Mouse (Mus musculus): Measurements from ENCODE around the gene Glipr2.
A peak's percentile ranks its signal among the peaks of the same experiment; 100 is the strongest.

Gene Glipr2

GRCm38 (mm10) chr4:43970393-43971330 is 13.5 kb downstream of the Glipr2 start:
- no peak for DNase-seq (ENCODE audit: low spot score)

- no peak for DNase-seq (ENCODE audit: low spot score)
Measured at GRCm38 (mm10) chr4:43971541-43972136, 14.4 kb downstream of the Glipr2 start.

- DNase-seq (ENCODE audit: low spot score) = peak; percentile 64
Measured at GRCm38 (mm10) chr4:43972137-43972591, 15.0 kb downstream of the Glipr2 start.

- peak; percentile 23 for DNase-seq (ENCODE audit: low spot score)
Measured at GRCm38 (mm10) chr4:43973526-43973981, 16.4 kb downstream of the Glipr2 start.

DNA sequence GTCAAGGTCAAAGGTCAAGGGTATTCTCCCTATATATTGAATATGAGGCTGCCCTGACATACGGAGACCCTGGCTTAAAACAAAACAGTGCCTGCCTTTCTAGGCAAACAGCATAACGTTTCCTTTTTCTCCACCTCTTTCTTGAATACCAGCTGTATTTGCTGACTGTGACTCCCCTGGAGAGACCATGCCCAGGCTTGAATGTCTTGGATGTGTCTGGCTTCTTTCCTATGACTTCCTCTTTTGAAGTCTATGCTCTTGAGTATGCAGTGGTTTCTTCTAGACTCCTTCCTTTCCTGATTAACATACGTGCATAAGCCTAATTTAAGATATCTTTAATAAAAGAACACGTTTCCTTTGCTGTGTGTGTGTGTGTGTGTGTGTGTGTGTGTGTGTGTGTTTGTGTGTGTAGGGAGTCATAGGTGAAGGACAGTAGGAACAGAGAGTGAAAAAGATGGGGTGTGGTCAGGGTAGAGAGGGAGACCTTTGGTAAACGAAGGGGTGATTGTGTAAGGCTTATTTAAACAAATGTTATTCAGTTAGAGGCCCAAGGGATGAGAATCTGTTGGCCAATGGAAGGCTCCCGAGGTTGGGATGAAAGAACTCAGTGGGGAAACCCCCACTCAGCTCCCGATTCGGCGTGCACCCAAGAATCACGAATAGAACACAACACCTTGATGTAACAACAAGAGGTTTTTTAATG is 17.9 kb downstream of the Glipr2 start:
- no peak for DNase-seq (ENCODE audit: low spot score)

DNA sequence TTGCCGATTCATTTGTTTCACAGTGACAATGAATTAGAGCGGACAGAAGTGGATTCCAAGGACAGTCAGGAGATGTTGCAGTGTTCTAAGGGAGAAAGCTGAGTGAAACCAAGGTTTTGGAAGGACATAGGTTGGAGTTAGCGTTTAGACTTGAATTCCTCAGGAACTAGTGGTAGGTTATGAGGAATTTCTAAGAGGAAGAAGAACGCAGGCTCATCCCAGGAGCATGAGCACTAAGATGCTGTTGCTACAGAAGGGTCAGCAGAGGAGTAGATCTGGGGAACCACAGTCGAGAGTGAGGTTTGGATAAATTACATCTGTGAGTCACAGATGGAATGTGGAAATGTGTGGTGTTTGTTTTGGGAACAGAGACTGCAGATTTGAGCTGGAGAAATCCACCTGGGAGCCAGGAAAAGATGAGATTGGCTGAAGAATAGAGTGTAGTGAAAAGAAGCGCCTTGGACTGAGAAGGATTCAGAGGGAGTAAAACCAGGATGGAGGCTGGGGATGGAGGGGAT is 19.1 kb downstream of the Glipr2 start:
- DNase-seq (ENCODE audit: low spot score) = no peak

- DNase-seq (ENCODE audit: low spot score) = peak; percentile 22
Measured at GRCm38 (mm10) chr4:43978521-43979443, 21.6 kb downstream of the Glipr2 start.

DNA sequence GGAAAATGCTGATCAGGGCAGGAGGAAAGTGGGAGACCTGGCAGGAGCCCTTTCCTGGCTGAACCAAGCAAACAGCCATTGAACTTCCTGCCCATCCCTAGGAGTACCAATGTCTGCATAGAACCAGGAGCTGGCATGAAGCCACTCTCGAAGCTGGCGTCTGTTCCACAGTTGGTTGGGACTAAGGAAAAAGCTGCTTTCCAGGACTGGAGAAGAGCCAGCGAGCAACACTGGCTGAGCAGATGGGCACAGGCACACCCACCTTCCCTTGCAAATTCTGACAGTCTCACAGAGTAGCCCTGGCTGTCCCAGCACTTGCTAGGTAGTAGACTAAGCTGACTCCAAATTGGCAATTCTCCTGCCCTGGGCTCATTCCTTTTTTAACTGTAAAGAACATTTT is 22.5 kb downstream of the Glipr2 start:
- no peak for DNase-seq (ENCODE audit: low spot score)

DNA sequence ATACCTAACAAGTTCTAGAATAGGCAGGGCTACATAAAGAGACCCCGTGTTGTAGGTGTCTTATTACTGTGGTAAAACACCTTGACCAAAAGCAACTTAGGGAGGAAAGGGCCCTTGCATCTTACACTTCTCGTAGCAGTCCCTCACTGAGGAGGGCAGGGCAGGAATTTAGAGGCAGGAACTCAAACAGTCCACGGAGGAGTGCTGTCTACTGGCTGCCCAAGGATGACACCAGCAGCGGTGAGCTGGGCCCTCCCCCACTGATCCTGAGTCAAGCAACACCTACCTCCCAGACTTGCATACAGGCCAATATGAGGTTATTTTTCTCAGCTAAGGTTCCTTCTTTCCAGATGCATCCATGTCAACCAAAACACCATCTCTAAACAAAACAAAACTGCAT is 23.0 kb downstream of the Glipr2 start:
- no peak for DNase-seq (ENCODE audit: low spot score)

DNA sequence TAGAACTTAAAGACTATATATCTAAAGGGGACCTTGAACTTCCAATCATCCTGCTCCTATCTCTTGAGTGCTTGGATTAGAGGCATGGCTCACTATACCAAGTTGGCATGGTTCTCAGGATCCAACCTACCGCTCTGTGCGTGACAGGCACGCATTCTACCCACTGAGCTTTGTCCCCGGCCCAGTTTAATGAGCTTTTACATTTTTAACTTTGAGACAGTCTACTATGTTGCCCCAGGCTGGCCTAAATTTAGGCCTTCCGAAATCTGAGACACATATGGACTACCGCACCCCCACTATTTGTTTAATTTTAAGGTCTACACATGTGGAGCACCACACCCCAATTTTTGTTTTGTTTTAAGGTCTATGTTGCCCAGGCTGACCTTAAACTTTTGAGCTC is 23.6 kb downstream of the Glipr2 start:
- no peak for DNase-seq (ENCODE audit: low spot score)

- no peak for DNase-seq (ENCODE audit: low spot score)
Measured at GRCm38 (mm10) chr4:43981251-43981650, 24.1 kb downstream of the Glipr2 start.

DNA sequence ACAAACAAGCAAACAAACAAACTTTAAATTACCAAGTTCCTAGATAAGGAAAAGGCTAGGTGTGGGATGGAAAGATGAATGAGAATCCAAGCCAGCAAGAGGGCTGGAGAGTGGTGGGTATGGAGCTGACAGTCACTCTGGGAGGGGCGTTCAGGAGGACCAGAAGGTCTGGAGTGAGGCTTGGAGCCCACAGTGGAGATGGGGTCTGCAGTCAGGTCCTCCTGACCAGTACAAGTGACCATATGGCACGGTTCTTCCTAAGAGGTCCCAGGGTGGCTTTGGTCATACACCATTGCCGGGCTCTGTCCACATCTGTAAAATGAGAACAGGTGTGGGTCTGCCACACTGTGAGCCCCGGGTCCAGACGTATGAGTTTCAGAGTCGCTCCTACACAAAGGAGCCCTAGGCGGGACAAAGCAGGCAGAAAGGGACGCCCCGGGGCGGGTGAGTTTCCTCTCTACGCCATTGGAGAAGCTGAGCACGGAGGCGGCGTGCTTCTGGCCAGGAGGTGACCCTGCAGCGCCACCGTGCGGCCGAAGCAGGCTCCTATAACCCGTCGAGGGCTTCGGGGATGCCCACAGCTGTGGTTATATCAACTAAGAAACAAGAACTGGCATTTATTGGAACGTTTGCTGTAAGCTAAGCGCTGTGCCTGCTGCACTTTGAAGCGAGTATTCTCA is 25.0 kb downstream of the Glipr2 start:
- peak; percentile 97 for DNase-seq (ENCODE audit: low spot score)

DNA sequence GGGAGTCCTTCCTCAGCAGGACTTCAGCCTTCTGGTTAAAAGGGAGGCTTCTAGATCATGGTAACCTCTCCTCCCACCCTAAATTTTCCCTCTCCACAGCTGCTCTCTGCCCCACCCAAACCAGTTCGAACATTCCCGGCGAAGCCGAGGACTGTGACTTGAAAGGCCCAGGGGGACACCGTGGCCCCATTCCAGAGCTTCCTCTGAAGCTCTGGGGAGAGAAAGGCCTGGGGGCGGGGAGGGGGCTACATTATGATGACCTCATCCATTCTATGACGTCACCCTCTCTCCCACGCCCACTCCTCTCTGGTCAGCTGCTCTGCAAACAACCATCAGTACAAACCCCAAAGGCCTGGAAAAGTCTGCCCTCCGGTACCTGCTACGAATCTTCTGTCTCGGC is 26.0 kb downstream of the Glipr2 start, which contains the start of gene Ccin:
Gene Ccin (plus strand): TSS at position 303 of the 400 bp plus-strand sequence.
- DNase-seq (ENCODE audit: low spot score) = no peak

DNA sequence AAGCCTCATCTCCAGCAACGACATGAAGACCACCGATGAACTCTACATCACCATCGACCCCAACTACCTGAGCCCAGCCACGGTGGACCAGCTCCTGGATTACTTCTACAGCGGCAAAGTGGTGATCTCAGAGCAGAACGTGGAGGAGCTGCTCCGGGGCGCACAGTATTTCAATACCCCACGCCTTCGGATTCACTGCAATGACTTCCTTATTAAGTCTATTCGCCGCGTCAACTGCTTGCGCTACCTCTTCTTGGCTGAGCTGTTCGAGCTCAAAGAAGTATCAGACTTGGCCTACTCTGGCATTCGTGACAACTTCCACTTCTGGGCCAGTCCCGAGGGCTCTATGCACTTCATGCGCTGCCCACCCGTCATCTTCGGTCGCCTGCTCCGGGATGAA is 26.6 kb downstream of the Glipr2 start:
- DNase-seq (ENCODE audit: low spot score) = no peak

- DNase-seq (ENCODE audit: low spot score) = no peak
Measured at GRCm38 (mm10) chr4:43984326-43984725, 27.1 kb downstream of the Glipr2 start.

DNA sequence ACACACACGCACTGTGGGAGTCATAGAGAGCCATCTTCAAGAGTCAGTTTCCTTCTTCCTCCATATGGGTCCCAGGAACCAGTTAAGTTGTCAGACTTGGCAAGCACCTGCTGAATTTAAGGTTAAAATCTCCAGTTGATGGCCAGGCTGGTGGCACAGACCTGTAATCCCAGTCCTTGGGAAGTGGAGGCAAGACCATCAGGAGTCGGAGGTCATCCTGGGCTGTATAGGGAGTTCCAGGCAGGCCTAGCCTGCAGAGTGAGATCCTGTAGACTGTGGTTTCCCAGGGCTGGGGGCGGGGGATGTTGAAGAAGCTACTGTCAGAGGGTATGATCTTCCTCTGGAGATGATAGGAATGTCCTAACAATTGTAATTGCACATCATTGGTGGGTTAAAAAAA is 31.8 kb downstream of the Glipr2 start:
- no peak for DNase-seq (ENCODE audit: low spot score)

DNA sequence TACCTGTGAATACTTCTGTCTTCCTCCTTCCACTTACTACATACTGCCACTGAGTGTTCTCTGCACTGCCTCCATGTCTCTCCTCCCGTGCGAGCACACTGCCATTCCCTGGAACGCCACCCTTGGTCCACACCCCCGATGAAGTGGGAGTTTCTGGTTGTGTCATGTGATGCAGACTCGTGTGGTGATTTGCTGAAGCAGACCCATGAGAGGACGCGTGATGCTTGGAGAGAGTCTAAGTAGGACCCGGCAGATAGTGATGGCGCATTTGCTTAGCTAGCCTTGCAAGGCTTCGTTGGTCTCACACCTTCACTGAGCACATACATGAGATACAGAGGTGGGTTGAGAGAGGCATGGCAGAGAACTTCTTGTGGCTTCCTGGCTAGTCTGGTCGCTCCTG is 35.9 kb downstream of the Glipr2 start:
- DNase-seq (ENCODE audit: low spot score) = no peak

- DNase-seq (ENCODE audit: low spot score) = no peak
Measured at GRCm38 (mm10) chr4:43994342-43994741, 37.1 kb downstream of the Glipr2 start.

DNA sequence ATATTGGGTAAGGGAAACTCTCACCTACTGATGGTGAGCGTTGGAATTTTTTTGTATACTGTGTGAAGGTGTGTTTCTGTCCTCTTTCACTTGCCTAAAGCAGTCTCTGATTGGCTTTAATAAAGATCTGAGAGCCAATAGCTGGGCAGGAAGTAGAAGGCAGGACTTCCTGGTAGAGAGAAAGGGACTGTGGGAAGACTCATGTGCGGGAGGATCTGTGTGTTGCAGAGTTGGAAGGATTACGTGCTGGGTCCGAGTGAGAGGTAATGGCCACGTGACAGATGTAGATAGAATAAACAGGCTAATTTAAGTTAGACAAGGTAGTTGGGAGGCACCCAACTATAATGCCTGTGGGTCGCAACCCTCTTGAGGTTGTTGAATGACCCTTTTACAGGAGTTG is 46.4 kb downstream of the Glipr2 start:
- no peak for DNase-seq (ENCODE audit: low spot score)

GRCm38 (mm10) chr4:44004126-44004525 is 46.9 kb downstream of the Glipr2 start, which contains the start of gene Clta:
TSS of gene Clta (plus strand) at chr4:44004452.
- no peak for DNase-seq (ENCODE audit: low spot score)

Measured in retina, embryonic 14.5 days (tissue).